Mouse (Mus musculus): ENCODE results near the gene Ankrd63.

The Ankrd63 gene

DNA sequence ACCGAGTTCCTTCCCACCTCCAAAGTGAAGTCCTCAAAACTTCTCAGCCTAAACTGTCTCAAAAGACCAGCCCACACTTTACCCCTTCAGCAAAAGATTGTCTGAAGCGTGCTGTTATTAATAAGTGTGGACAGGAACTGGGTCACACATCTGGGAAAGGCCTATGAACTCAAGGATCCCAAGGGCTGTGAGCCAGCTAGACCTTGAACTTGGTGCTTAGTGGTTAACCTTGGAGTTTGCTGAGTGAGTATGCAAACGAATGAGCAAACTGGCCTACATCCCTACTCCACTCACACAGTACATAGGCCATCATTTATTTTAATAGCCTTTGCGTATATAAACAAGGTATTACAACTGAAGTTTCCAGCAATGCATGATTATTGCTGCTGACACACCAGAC, 21.7 kb upstream of the Ankrd63 start:
- peak; percentile 37 to 61 for DNase-seq

DNA sequence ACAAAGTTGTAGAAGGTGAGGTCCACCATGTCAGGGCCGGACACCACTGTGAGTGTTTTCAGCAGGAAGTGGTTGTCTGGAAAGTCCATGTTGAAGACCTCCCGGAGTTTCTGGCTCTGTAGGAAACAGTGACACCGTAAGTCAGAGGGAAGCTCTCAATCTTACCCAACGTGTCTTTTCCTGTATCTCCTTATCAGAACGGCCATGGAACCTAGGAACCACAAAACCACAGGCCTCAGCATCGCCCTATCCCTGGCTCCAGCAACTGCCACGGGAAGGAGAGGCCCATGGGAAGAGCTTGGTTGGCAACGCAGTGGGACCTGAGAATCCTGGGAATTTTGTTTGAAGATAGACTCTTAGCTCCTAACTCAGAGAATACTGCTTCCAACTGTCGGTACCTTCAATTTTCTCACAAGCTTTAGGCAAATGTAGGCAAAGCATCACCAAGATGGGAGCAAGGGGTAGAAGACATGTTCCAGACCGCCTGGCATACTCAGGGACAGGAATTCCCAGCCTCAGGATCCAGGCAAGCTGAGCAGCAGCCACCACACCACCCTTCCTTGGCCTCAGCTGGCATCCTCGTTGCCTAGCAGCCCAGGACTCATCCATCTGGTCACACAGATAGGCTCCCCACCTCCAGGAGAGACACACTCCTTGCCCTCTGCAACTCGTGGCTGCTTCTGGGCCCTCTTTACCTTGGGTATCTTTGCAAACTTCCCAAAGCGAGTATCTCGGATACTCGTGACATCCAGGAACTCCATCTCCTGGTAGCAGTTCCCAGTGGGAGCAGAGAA, 20.1 kb upstream of the Ankrd63 start:
- DNase-seq = no peak

DNA sequence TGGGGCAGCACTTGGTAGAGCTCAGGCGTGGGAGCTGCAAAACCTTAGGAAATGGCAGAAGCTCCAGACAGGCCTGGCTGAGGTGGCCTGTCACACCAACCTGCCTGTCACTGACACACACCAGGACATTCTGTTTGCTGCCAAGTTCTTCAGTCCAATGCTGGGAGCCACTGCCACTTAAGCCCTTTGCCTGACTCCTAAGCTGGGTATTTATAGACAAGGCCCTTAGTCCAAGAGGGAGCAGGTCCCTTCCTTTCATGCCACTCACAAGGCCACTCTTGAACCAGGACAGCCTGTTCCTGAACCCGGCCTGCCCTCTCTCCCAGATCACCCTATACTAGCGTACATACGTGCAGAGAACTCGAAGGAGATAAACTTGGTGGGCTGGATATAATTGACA, 12.9 kb upstream of the Ankrd63 start:
- DNase-seq = no peak

DNA sequence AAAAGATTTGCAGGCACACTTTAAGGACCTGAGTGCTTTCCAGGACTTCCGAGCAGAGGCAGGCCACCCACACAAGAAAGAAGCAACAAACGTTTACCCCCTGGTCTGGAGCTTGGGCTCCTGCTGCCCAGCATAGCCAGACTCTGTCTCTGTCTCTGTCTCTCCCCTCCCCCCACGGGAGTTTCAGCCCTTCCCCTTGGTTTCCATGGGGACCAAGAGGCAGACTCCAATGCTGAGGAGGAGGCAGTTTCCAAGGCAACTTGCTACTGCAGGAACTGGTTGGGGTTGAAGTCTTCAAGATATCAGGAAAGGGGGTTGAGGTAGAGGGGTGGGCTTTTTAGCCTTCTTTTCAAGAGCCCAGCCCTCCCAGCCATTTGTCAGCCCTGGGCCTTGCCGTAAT, 10.5 kb upstream of the Ankrd63 start:
- DNase-seq = no peak

DNA sequence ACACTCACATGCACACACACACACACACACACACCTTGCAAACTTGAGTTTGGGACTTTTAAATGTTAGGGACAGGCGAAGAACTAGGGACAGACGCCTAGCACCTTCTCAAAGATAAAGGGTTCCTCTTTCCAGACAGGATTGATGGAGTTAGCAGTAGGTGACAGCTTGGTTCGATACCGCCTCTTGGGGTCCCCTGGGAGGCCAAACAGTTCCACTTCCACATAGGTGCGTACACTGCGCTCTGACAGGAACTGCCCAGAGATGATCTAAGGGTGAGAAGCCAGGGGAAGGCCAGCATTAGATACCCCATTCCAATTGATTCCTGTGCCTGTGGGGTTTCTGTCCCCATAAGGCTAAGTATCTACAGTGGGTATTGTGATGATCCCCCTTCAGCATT, 9.9 kb upstream of the Ankrd63 start:
- no peak for DNase-seq

DNA sequence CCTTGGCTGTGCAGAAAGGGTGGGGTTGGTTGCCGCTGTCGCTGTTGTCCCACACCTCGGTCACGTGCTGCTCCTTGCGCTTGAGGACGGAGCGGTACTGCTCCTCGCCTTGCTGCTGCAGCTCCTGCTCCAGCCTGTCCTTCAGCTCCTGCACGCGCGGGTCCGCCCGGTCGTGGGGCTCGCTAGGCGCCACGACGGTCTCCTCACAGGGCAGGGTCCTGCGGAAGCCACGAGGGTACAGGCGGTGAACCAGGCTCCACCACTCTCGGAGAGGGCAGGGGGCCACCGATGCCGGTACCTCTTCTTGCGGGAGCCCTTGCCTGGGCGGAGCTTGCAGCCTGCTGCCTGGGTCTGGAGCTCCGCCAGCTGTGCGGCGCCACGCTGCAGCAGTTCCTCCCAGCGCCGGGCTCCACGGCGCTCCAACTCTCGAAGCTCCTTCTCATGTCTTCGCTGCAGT, 7.3 kb upstream of the Ankrd63 start:
- DNase-seq = no peak

DNA sequence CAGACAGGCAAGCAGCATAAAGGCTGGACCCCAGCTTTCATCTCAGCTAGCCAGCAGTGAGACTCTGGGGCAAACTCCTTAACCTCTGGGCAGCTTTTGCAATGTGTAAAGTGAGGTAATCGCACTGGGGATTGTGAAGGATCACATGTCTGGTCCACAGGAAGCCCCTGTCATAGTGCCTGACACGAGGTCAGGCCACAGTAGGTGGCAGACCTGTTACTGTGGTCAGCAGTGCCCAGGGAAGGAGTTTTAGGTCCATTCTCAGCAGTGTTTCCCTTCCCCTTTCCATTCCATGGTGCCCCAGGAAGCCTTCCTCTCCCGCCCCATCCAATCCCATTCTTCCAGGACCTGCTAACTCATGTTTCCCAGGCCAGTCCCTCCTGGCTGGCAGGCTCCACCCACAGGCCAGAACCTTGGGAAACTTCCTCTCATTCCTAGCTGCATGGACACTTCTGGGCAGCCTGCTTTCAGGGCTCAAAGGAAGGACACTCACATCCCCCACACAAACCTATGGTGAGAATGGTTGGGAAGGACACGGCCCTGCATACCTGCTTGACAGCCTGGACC, 6.0 kb upstream of the Ankrd63 start:
- DNase-seq = no peak

DNA sequence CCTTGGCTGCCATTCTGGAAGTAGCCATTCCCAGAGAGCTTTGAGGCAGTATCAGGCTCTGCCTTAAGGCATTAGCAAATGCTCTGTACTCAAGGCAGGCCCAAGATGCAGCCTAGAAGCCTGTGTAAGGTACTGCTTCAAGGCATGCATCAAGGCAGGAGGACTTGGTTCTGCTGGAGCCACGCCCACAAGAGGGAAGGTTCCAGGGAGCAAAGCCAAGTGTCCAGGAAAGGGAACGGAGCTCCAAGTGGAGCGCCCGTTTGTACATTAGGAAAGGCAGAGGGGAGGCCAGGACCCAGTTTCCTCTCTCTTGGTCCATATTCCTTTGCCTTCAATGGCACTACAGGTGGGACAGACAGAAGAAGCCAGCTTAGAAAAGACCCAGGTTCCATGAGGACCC, 4.7 kb upstream of the Ankrd63 start:
- DNase-seq = no peak

DNA sequence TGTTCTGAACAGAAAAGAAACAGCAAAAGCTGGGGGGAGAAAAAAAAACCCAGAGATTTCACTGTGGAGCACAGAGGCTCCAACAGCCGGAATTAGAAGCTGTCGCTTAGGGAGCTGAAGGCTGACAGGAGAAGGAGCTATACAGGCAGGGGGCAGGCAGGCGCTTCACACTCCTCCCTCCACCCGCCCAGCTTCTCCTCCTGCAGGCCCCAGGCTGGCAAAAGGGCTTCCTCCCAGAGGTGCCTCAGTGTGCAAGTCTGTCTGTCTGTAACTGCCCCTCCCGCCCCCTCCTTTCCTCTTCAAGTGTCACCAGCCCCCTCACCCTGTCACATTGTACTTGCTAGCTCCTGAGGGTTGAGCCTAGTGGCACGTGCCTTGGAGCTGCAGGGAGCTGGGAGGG, 2.7 kb upstream of the Ankrd63 start:
- DNase-seq = no peak

DNA sequence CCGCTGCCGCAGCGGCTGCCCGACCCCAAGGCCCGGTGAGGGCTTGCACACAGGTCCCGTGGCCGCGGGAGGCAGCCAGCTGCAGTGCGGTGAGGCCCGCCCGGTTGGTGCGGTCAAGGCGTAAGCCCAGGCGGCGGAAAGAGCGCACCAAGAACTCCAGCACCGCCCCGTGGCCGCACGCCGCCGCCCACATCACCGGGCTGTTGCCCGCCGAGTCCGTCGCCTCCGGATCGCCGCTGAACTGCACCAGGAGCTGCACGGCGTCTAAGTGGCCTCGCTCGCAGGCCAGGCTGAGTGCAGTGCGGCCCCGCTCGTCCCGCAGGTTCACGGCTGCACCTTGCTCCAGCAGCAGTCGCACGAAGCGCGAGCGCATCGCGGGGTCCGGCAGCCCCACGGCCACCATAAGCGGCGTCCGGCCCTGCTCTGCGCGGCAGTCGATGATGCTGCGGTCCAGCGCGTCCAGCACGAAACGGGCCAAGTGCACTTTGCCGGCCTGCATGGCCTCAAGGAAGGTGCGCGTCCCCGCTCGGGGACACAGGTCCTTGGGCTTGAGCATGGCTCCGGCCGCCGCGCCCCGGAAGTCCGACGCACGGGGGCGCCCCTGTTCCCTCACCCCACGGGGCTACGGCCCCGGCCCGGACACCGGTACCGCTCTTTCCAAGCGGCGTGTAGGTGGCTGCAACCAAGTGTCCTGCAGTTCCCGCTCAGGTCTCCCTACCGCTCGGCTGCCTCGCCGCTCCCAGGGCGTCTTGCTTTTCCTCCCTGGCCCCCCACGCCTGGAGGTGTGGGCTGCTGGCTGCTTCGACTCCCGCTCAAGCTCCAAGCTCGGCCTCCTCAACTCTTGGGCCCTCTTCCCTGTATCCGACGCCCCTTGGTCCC, 641 bp downstream of the Ankrd63 start:
- DNase-seq = peak in 1 of 2 experiments; percentile 48

DNA sequence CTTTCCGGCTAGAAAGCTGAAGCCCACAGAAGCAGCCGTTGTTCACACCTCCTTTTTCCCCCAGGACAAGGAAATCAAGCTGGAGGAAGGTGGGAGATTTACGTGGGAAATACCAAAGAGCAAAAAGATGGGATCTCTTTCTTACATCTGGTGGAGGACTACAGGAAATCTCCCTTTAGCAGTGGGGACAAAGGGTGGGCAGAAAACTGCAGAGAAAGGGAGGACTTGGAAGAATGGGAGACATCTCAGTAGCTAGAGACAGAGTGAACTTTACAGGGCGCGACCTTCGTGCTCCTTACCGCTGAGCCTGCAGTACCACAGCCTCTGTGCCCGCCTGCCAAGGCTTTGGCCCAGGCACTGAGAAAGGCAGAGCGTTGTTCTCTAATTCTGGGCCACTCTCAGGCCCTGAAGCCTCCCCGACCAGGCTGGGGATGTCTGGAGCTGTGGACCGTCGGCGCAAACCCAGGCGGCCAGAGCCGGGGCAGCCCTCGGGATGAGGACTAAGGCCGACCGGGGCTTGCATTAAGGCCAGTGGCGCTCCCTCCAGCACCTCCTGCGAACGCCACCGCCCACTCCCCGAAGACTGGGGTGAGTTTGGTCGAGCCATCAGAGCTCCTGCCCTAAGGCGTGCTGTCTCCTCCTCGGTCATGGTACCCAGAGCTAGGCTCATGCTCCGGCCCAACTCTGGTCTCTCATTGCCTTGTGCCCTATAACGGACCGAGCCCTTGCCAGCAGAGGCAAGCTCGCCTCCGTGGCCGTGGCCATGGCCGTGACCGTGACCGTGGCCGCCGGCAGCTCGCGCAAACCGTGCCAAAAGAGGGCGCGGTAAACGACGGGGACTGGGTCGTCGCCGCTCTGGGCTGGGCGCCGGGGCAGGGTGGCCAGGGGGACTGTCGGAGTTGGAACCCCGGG, 1.5 kb downstream of the Ankrd63 start:
- no peak for DNase-seq

DNA sequence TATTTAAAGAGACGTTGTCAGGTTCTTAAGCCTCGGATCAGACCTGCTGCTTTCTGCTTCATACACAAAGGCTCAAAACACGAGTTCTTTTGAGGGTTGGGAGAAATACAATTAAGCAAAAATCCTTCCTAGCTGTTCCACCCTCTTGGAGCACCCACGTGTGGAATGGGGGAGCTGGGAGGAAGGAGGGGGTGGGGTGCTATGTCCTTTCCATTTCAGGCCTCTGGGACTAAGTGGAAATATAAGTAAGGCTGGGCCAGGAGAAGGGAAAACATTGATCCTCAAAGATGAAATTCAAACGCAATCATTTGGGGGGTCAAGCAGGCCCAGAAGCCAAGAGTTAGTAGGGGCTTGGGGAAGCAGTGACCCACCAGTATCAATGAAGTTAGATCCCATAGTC, 2.6 kb downstream of the Ankrd63 start:
- no peak for DNase-seq

DNA sequence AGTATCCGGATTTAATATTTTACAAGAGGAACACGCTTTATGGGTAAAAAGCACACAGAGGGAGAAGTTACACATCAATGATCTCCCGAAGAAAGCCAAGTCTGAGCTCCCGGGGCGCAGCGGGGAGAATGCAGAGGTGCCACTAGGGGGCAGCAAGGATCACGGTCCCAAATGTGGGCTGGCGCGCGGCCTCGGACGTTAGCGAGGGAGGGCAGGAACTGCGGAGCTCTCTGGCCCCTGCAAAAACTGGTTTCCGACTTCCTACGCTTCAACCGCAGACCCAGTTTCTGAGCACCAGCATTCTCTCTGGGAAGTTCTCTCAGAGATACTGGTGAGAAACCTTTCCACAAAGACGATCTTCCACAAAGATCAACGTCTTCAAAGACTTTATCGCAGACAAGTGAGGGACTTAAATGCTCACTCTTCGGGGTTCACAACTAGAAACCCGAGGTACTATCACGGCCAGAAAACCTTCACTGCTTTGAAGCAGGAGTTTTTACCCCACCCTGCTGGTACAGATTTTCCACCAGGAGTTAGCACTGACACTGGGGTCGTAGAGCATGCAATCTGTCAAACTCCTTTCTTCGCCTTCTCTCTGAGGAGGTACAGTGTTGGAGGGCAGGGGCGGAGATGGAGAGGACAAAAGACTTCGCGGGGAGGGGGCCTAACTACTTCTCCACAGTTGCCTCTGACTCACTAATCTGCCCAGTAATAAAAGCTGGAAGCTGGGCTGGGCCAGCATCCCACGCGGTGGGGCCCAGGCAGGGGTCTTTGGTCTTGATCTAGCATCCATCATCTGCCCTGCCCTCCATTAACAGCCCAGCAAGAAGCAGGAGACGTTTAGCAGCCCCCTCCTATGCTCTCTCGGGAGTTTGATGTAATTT, 3.3 kb downstream of the Ankrd63 start:
- DNase-seq = peak; percentile 75 to 87

DNA sequence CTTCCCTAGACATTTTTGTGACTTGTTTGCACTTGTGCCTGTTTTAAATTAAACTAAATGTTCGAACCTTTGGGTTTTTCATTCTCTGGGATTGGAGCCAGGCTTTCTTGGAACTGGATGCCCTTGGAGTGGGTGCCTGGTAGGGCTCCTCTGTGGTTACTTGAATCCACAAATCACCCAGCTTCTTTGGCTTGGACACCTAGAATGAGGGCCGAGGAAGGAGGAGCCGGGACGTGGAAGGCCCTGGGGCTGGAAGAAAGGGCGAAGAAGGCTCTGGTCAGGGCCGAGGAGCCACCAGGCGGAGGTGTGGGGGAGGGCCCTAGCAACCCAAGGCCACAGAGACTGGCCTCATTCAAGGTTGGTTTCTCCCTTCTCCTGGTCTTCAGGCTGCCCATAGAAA, 5.8 kb downstream of the Ankrd63 start:
- DNase-seq = peak; percentile 59 to 65

DNA sequence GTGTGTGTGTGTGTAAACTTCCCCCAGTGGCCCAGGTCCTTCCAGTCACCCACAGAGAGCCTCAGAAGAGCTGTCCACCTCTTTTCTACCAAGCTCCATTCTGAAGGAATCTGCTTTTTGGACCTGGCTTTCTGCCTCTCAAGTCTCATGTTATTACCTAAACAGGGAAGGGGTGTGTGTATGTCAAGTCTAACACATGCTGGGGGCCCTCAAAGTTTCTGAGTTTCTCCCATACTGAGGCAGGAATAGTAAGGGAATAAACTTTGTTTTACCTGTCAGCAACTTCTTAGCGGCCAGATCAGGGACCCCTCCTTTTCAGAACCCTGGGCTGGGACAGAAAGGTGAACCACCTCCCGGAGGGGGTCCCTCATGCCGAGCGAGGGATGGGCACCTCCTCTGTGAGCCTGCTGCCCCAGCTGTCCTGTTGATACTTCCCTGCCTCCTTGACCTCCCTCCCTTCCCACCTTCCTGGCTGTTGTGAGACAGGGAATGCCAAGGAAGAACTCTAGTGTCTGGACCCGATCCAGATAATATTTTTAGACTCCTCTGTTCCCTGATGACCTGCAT, 6.4 kb downstream of the Ankrd63 start:
- no peak for DNase-seq

DNA sequence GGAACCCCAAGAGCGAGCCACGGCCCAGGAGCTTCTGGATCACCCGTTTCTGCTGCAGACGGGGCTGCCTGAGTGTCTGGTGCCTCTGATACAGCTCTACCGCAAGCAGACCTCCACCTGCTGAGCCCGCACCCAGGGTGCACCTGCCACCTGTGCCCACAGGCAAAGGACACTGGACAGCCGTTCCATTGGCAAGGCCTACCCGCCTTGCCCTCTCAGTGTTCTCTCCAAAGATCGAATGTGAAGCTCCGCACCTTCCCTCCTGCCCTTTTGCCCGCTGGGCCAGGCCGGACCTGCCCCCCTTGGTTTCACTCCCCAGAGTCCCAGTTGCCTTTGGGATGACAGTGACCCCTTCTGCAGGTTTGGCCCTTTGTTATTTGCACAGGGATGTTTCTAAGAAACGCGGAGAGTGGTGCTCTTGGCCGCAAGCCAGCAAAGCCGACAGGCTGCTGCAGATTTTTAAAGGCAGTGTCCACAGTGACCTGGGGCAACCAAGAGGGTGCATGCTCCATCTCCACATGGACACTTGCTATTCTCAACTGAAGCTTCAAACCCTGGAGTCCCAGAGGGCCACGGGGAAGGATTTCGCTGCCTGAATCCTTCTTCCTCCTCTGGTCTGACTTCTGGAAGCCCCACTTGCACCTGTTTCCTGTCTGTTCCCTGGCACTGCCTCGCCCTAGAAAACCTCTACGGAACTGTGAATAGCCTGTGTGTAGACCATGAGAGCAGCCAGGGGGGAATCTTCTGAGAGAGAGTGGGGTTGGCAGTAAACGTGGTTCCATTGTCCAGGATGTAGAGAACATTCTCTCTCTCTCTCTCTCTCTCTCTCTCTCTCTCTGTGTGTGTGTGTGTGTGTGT, 7.1 kb downstream of the Ankrd63 start:
- peak in 1 of 2 experiments; percentile 34 for DNase-seq

DNA sequence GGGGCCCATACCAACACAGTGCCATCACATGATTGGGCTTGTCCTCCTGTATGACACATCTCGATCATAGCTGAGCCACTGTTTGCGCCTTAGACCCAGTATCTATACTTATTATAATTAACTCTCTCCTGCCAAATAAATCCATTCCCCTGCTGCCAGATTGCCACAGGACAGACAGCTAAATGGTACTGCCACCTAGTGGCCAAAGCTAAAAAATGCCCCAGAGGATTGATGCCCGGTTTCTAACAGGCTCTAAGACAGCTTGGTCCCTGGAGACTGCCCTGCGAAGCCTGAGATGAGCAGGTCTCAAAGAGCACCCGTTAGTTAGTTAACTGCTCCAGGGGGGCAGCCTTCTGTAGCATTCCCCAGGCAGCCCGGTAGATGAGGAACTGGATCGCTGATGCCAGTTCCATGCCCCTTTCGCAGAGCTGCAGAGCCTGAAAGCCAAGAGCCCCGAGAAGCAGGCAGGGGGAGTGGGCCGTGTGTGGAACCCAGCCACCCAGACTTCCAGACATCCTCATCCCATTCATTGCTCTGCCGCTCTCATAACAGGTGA, 8.0 kb downstream of the Ankrd63 start:
- DNase-seq = peak in 1 of 2 experiments; percentile 56

DNA sequence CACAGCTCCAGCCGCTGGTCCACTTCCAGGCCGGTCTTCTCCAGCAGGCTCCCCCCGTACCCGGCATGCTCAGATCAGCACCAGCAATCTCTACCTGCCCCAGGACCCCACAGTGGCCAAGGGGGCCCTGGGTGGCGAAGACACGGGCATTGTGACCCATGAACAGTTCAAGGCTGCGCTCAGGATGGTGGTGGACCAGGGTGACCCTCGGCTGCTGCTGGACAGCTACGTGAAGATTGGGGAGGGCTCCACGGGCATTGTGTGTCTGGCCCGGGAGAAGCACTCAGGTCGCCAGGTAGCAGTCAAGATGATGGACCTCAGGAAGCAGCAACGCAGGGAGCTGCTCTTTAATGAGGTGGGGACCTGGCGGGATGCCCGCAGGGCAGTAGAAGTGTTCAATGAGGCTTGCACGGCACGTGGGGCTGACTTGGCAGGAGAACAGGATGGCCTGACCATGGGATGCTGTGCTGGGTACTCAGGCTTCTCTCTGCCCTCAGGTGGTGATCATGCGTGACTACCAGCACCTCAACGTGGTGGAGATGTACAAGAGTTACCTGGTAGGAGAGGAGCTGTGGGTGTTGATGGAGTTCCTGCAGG, 10.3 kb downstream of the Ankrd63 start:
- peak; percentile 80 to 87 for DNase-seq

DNA sequence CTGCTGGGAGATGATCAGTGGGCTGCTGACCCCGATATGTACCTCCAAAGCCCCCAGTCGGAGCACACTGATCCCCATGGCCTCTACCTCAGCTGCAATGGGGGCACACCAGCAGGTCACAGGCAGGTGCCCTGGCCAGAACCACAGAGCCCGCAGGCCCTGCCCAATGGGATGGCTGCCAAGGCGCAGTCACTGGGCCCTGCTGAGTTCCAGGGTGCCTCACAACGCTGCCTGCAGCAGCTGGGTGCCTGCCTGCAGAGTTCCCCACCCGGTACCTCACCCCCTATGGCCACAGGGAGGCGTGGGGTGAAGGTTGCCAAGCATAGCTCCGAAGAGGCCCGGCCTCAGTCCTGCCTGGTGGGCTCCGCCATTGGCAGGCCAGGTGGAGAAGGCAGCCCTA, 13.9 kb downstream of the Ankrd63 start:
- peak; percentile 52 to 56 for DNase-seq
